Mouse (Mus musculus) intestine, postnatal 0 days (tissue): ENCODE measurements around the gene Cr2. TPM values are rescaled to one million over a fixed set of nuclear protein-coding genes. Genes with fewer than 3 reads are reported as not detected.

Experiments used
- ATAC-seq: fragments of 200-750 bp; cut with Nextera tagmentation; 2 replicates; pipeline ENCODE4 v1.8.0; 2017; ENCODE audit warnings: mild to moderate bottlenecking, moderate TSS enrichment, moderate library complexity
- H3K27ac ChIP-seq: fragments of 300-500 bp; sonication (generic); 2 replicates; pipeline ENCODE4 v1.5.1; 2014; ENCODE audit warnings: mild to moderate bottlenecking, low read depth, low read length, moderate library complexity
- H3K27me3 ChIP-seq: fragments of 300-500 bp; sonication (generic); replicated peaks from 2 replicates; pipeline ENCODE4 v1.6.1; 2014; ENCODE audit warnings: low read length, mixed read lengths; ENCODE audit not compliant: control insufficient read depth, insufficient read depth
- H3K36me3 ChIP-seq: fragments of 300-500 bp; sonication (generic); 2 replicates; pipeline ENCODE4 v1.6.1; 2014; ENCODE audit warnings: mild to moderate bottlenecking, moderate library complexity; ENCODE audit not compliant: control insufficient read depth, insufficient read depth
- H3K4me1 ChIP-seq: fragments of 300-500 bp; sonication (generic); replicated peaks from 2 replicates; pipeline ENCODE4 v1.6.1; 2014; ENCODE audit warnings: antibody characterized with exemption, low read length, mixed read lengths; ENCODE audit not compliant: control insufficient read depth, insufficient read depth
- H3K4me2 ChIP-seq: fragments of 300-500 bp; sonication (generic); replicated peaks from 2 replicates; pipeline ENCODE4 v1.6.1; 2014; ENCODE audit warnings: low read depth, mild to moderate bottlenecking, moderate library complexity
- H3K4me3 ChIP-seq: fragments of 300-500 bp; sonication (generic); 2 replicates; pipeline ENCODE4 v1.5.1; 2014; ENCODE audit warnings: low read depth, low read length
- H3K9ac ChIP-seq: fragments of 300-500 bp; sonication (generic); 2 replicates; pipeline ENCODE4 v1.6.1; 2014; ENCODE audit warnings: mild to moderate bottlenecking, low read depth, low read length
- H3K9me3 ChIP-seq: fragments of 300-500 bp; sonication (generic); 2 replicates; pipeline ENCODE4 v1.6.1; 2016; ENCODE audit warnings: mixed run types; ENCODE audit not compliant: control insufficient read depth
- CTCF ChIP-seq: sonication (generic); IDR thresholded peaks from 2 replicates; pipeline ENCODE4 v1.5.1; 2016; ENCODE audit warnings: low read depth, mild to moderate bottlenecking, control low read depth, antibody characterized with exemption, moderate library complexity
- WGBS: fragments of 180-500 bp; shearing (Covaris S2); extraction: QIAGEN DNeasy Blood & Tissue Kit; methylation state at CpG from one replicate; pipeline ENCODE4 v1.1.7; 2014; 5-methylcytosine and 5-hydroxymethylcytosine counted together
- polyA plus RNA-seq: library from polyadenylated mRNA; unstranded; fragments of >200 nt; fragmentation: Nextera tagmentation; extraction: Ambion mirVana; gene quantifications from 2 replicates; pipeline ENCODE4 v1.2.1, GENCODE M21; 2015

Gene Cr2
- polyA plus RNA-seq, 1 experiment from 2014 or later, result 0.08 TPM

DNA sequence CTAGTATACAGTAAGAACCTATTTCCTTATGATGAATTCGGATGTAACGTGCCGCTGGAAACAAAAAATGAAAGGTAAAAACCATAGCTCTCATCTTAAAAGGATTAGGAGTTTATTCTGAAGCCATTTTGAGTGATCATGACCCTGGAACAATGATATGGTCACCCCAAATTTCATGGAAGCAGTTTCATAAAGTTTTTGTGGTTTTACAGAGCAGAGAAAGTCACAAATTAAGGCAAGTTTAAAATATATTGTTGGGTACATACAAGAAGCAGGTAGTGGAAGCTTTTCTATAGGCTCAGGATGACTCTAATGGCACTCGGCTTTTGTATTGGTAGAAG is 44.9 kb downstream of the Cr2 start:
- no peak for TF ChIP-seq CTCF
- Histone ChIP-seq H3K27ac (peak overlapping the region; percentile 98), H3K4me3 (peak overlapping the region; percentile 68), H3K27me3 (no peaks in the 10 kb centered on the region), H3K9me3 (no peaks in the 10 kb centered on the region), H3K36me3 (peaks cover 15% of the 10 kb centered on the region), H3K4me1 (no peaks in the 10 kb centered on the region), H3K9ac (peak overlapping the region; percentile 94), H3K4me2 (peak overlapping the region; percentile 68)
- no peak for ATAC-seq
- WGBS, result 26% methylated on average over 4 of the region's 4 CpGs

DNA sequence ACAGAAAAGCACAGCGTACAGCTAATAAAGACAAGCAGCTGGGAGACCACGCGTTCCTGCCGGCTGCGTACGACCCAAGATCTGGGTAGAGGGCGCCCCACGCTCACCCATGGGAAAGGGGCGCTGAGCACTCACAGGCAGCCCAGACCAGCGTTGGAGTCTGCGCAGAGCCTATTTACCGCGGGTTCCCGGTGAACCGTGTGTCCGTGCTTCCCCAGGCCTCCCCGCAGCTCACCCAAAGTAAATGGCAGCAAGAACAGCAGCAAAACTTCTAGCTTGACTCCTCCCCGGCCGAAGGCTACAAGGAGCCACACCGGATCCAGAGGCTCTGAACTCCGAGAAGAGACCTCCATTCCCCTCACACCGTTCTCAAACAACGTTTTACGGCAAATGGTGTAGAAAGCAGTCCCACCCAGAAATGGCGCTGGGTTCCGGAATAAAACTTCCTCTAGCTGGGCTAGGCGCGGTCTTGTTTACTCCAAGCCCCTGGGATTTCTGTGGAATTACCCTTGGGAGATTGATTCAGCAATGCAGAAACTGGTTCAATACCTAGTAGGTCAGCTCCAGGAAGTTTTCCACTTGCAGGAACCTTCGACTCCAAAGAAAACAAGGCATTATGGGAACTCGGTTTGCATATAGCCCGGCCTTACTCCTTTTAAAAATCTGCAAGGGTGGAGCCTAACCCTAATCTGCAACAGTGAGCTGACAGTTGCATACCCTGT is 45.4 kb downstream of the Cr2 start, which contains the start of gene Cr1l:
Gene Cr1l, minus strand, starts transcription at position 634 of the 722 bp plus-strand sequence.
- Histone ChIP-seq H3K4me1 (no peaks in the 10 kb centered on the region), H3K27me3 (no peaks in the 10 kb centered on the region), H3K27ac (peak within 1 kb of the TSS; percentile 98), H3K9ac (peak within 1 kb of the TSS; percentile 94), H3K9me3 (no peaks in the 10 kb centered on the region), H3K4me2 (peak within 1 kb of the TSS; percentile 68), H3K4me3 (peak within 1 kb of the TSS; percentile 68), H3K36me3 (peaks cover 18% of the 10 kb centered on the region)
- peak; percentile 97 for ATAC-seq
- peak; percentile 84 for TF ChIP-seq CTCF
- under 1% methylated on average over 31 of the region's 31 CpGs for WGBS

DNA sequence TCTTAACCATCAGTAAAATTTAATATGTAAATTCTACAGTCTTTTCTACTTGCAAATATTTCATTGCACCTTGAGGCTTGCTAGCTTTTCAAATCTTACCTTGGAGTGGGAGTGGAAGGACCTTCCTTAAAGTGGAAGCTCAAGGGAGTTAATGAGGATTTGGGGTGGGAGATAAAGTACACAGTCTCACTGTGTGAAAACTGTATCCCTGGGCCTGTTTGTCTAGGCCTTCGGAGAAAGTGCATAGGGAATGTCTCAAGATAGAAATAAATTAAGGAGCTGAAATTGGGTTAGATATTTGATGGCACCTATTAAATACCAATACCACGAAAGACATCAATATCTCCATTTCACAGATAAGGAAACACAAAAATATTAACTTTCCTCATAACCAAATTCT is 46.0 kb downstream of the Cr2 start:
- no peaks in the 10 kb centered on the region for H3K4me1 ChIP-seq
- ATAC-seq, result no peak
- H3K4me2 ChIP-seq, result peak overlapping the region; percentile 68
- 14% methylated on average over 2 of the region's 2 CpGs for WGBS
- H3K36me3 ChIP-seq, result peaks cover 18% of the 10 kb centered on the region
- no peaks in the 10 kb centered on the region for H3K9me3 ChIP-seq
- H3K27me3 ChIP-seq, result no peaks in the 10 kb centered on the region
- peak overlapping the region; percentile 94 for H3K9ac ChIP-seq
- H3K4me3 ChIP-seq, result peak overlapping the region; percentile 68
- H3K27ac ChIP-seq, result peak overlapping the region; percentile 98
- no peak for TF ChIP-seq CTCF

DNA sequence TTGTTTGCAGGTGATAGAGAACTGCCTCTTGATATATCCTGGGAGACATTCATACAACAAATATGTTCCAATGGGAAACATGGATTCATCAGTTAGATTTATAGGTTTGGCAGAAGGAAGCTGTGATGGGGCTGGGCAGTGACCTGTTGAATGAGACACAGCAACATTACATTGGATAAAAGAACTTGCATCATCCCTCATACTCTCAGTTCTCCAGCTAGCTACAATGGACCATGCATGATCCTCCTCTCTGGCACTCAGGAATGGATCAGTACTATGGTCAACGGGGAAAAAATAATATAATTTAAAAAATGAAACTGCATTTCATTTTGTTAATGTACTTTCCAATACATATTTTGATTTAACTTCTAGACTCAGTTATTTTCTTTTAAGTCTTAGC is 46.6 kb downstream of the Cr2 start:
- no peak for ATAC-seq
- no peaks in the 10 kb centered on the region for H3K4me1 ChIP-seq
- peak overlapping the region; percentile 21; the same call in 1 of the 2 replicates for H3K4me2 ChIP-seq
- no peak overlapping the region for H3K9ac ChIP-seq
- H3K9me3 ChIP-seq, result no peaks in the 10 kb centered on the region
- H3K27ac ChIP-seq, result no peak overlapping the region
- peaks cover 18% of the 10 kb centered on the region for H3K36me3 ChIP-seq
- no peak for TF ChIP-seq CTCF
- H3K27me3 ChIP-seq, result no peaks in the 10 kb centered on the region
- H3K4me3 ChIP-seq, result no peak overlapping the region
- WGBS, result 67% methylated on average over 1 of the region's 1 CpGs

DNA sequence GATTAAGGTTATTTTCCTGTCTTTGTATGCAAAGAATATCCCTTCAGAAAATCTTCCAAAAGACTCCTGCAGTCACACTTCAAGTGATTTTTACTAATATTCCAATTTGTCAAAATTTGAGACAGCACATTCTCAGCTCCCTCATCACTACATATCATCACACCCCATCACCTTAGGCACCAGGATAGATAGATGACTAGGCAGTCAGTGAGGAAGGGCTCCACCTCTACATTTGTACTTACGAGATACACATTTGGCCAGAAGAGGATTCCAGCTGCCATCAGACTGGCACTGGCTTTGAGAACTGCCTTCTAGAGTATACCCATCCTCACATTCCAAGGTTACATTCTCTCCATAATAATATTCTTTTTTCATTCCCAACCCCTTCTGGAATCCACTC is 62.1 kb downstream of the Cr2 start:
- no peak overlapping the region for H3K4me2 ChIP-seq
- no peak for TF ChIP-seq CTCF
- no peaks in the 10 kb centered on the region for H3K27me3 ChIP-seq
- H3K27ac ChIP-seq, result no peak overlapping the region
- peaks cover 34% of the 10 kb centered on the region for H3K36me3 ChIP-seq
- WGBS, result 100% methylated on average over 1 of the region's 1 CpGs
- H3K4me1 ChIP-seq, result no peaks in the 10 kb centered on the region
- no peak overlapping the region for H3K4me3 ChIP-seq
- no peak for ATAC-seq
- H3K9ac ChIP-seq, result no peak overlapping the region
- H3K9me3 ChIP-seq, result no peaks in the 10 kb centered on the region

DNA sequence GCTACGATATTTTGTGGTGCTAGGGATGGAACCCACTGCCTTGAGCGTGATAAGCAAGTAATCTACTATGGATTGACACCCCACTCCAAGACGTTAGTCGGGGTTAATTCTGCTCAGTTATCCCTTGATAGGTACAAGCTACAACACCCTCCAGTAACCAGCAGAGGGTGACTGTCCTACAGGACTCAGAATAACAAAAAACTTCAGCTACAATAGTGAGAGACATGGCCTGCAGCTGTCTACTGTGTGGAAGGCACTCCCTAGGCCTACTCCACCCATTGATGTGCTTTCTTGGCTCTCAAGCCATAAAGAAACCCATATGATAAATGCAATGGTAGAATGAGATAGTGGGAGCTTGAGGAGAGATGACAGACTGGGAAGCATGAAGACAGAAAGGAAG is 62.9 kb downstream of the Cr2 start:
- no peak overlapping the region for H3K9ac ChIP-seq
- WGBS, result 89% methylated on average over 4 of the region's 4 CpGs
- H3K27me3 ChIP-seq, result no peaks in the 10 kb centered on the region
- H3K4me1 ChIP-seq, result no peaks in the 10 kb centered on the region
- peaks cover 34% of the 10 kb centered on the region for H3K36me3 ChIP-seq
- H3K4me3 ChIP-seq, result no peak overlapping the region
- no peak overlapping the region for H3K27ac ChIP-seq
- no peak overlapping the region for H3K4me2 ChIP-seq
- no peaks in the 10 kb centered on the region for H3K9me3 ChIP-seq
- ATAC-seq, result no peak
- peak; percentile 25; the same call in 1 of the 2 replicates for TF ChIP-seq CTCF
